Mouse (Mus musculus) stomach, postnatal 0 days (tissue): ENCODE measurements around the gene Trabd2b.
A peak's percentile ranks its signal among the peaks of the same experiment; 100 is the strongest.

Experiments used
- CTCF ChIP-seq: IDR thresholded peaks from 2 replicates; pipeline ENCODE4 v1.5.1; 2016; ENCODE audit warnings: antibody characterized with exemption, low read depth, mild to moderate bottlenecking, moderate library complexity
- EP300 ChIP-seq: optimal IDR thresholded peaks from 2 replicates; pipeline ENCODE3; 2016; ENCODE audit warnings: antibody characterized with exemption

- peak; percentile 66 for TF ChIP-seq CTCF
- no peak for TF ChIP-seq EP300
Observed at GRCm38 (mm10) chr4:114599121-114599520, 192.6 kb downstream of the Trabd2b start.
